Mouse (Mus musculus) thymus, adult 2 months (tissue): Measurements from ENCODE around the gene Cnmd.

Experiments
- CTCF ChIP-seq: fragments of 200-500 bp; IDR thresholded peaks from 2 replicates; pipeline ENCODE4 v1.5.1; 2012; ENCODE audit warnings: mild to moderate bottlenecking, control low read depth, low read length, moderate library complexity, borderline replicate concordance; ENCODE audit not compliant: control insufficient read depth, poor library complexity, insufficient read depth; ENCODE audit errors: extremely low read depth
- POLR2A ChIP-seq: fragments of 200-500 bp; IDR thresholded peaks from 2 replicates; pipeline ENCODE4 v1.6.1; 2012; ENCODE audit warnings: mild to moderate bottlenecking, low read length, control low read depth, moderate library complexity; ENCODE audit not compliant: control insufficient read depth, poor library complexity, insufficient read depth; ENCODE audit errors: extremely low read depth

- TF ChIP-seq CTCF = peak; percentile 88; the same call in 1 of the 2 replicates
- TF ChIP-seq POLR2A = no peak
Observed at GRCm38 (mm10) chr14:79661005-79661917, 709 bp downstream of the Cnmd start.
